Mouse (Mus musculus) small intestine, adult 2 months (tissue): ENCODE measurements around the gene Pkd1.

ENCODE experiments used
- CTCF ChIP-seq: fragments of 200-500 bp; IDR thresholded peaks from 2 replicates; pipeline ENCODE4 v1.5.1; 2012; ENCODE audit warnings: low read depth, mild to moderate bottlenecking, control low read depth, inconsistent platforms, low read length, moderate library complexity, mixed read lengths; ENCODE audit not compliant: insufficient replicate concordance, insufficient read length; ENCODE audit errors: extremely low read depth
- POLR2A ChIP-seq: fragments of 200-500 bp; IDR thresholded peaks from 2 replicates; pipeline ENCODE4 v1.6.1; 2012; ENCODE audit warnings: low read depth, mild to moderate bottlenecking, control low read depth, inconsistent platforms, low read length, moderate library complexity

DNA sequence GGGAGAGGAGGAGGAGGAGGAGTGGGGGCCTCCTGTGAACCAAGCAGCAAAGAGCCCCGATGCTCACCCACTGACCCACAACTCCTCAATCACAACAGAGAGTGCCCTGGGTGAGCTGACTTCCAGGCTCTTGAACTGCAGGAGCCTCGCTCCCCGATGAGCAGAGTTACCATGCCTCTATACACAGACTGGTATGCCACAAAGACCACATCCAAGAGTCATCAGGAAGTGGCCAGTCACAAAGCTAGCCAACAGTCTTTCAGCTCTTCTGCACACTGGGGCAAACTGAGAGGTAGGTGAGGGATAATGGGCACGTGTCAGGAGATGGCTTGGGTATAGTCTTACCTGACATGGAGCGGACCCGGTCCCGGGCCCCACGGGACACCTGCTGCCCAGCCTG lies 54.3 kb downstream of the Pkd1 start:
- no peak for TF ChIP-seq POLR2A
- TF ChIP-seq CTCF: no peak
